ENCODE assay signal across 35 mouse cellular contexts in the genomic region with DNA sequence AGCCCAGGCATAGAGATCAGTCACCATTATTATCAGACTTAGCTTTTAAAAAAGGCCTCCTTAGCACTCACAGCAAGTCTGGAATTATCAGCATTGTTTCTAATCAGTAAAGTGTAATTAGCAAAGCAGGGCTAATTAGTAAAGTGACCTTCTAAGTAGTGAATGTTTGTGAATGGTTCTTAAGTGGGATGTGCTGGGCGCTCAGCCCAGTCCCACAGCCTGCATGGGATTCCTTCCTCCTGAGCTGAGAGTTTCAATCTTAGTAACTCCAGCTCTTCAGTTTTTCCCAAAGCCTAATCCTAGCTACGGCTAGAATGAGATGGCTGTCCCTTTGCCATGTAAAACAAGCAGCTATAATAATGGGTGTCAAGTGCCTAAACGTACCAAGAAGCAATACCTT. TPM values are rescaled to one million over a fixed set of nuclear protein-coding genes. Genes with fewer than 3 reads are reported as not detected.
DNase-seq lines count a peak whose midpoint lies in the region; ATAC-seq lines count a peak whose summit lies in the region.
"Had no signal": no experiment of that assay in that cellular context is flagged by ENCODE, and none has a peak within 500 bp of the region (broad histone marks: within the 10 kb centered on the region; RNA-seq: fewer than 3 reads in every experiment).

No protein-coding gene starts in this region.

- DNase-seq in forebrain, embryonic 14.5 days (ENCODE audit: low spot score): peak; percentile 64
- DNase-seq in heart, postnatal 36 days: no peak
- DNase-seq in spleen, postnatal 14 days (ENCODE audit: low spot score in 2 of 2): no peak
- DNase-seq: adrenal gland, postnatal 14 days; cerebellum, adult 11-12 months; cerebellum, adult 9-11 months; embryo, embryonic 11 days; gastrocnemius, postnatal 10 days; kidney, adult 2 months; kidney, postnatal 36 days; lung, embryonic 14.5 days; lung, postnatal 14 days; right cerebral cortex, adult 18-20 months; spleen, adult 18-20 months; thymus, adult 18-20 months; thymus, postnatal 25 days had no signal

- ATAC-seq in forebrain, embryonic 14.5 days: peak; percentile 52; the same call in 1 of the 2 replicates
- ATAC-seq in forebrain, embryonic 12.5 days (ENCODE audit: low FRiP score): no peak
- ATAC-seq in heart, embryonic 12.5 days (ENCODE audit: insufficient number of reproducible peaks, low FRiP score): no peak
- peak; percentile 51 for ATAC-seq in heart, embryonic 16.5 days (replicated peaks; ENCODE audit: extremely low read depth, insufficient read depth, low FRiP score)
- ATAC-seq in granulocyte monocyte progenitor cell, adult 5-6 weeks (replicated peaks; ENCODE audit: poor library complexity, severe bottlenecking): no peak
- ATAC-seq: hindbrain, embryonic 16.5 days; intestine, embryonic 15.5 days had no signal

- H3K36me3 ChIP-seq in forebrain, embryonic 14.5 days (ENCODE audit: control insufficient read depth, insufficient read depth, low read length): no peaks in the 10 kb centered on the region
- H3K36me3 ChIP-seq in forebrain, embryonic 12.5 days (replicated peaks): no peaks in the 10 kb centered on the region
- H3K36me3 ChIP-seq in heart, embryonic 12.5 days: no peaks in the 10 kb centered on the region
- no peaks in the 10 kb centered on the region for H3K36me3 ChIP-seq in heart, embryonic 16.5 days (ENCODE audit: control insufficient read depth, insufficient read depth)
- H3K36me3 ChIP-seq: embryonic facial prominence, embryonic 12.5 days; G1E; intestine, embryonic 15.5 days; limb, embryonic 12.5 days; liver, embryonic 15.5 days; midbrain, embryonic 10.5 days; neural tube, embryonic 12.5 days had no signal

- peaks cover 50% of the 10 kb centered on the region for H3K27me3 ChIP-seq in forebrain, embryonic 14.5 days (replicated peaks; ENCODE audit: control insufficient read depth, insufficient read depth, low read length)
- H3K27me3 ChIP-seq in forebrain, embryonic 12.5 days: peaks cover 56% of the 10 kb centered on the region
- no peaks in the 10 kb centered on the region for H3K27me3 ChIP-seq in heart, embryonic 12.5 days (replicated peaks)
- H3K27me3 ChIP-seq in heart, embryonic 16.5 days (ENCODE audit: control insufficient read depth, insufficient read depth, low read length): peaks cover 2% of the 10 kb centered on the region

- no peak overlapping the region for H3K9ac ChIP-seq in forebrain, embryonic 14.5 days (ENCODE audit: low read length)
- no peak overlapping the region for H3K9ac ChIP-seq in forebrain, embryonic 12.5 days
- no peak overlapping the region for H3K9ac ChIP-seq in heart, embryonic 12.5 days
- H3K9ac ChIP-seq in heart, embryonic 16.5 days (ENCODE audit: low read length): peak overlapping the region; percentile 18; the same call in 1 of the 2 replicates
- H3K9ac ChIP-seq: embryonic facial prominence, embryonic 12.5 days; intestine, embryonic 15.5 days; limb, embryonic 12.5 days; liver, embryonic 15.5 days; lung, embryonic 14.5 days; neural tube, embryonic 12.5 days had no signal

- H3K4me2 ChIP-seq in forebrain, embryonic 14.5 days (ENCODE audit: low read length): no peak overlapping the region
- no peak overlapping the region for H3K4me2 ChIP-seq in forebrain, embryonic 12.5 days
- H3K4me2 ChIP-seq in heart, embryonic 12.5 days: no peak overlapping the region
- H3K4me2 ChIP-seq in heart, embryonic 16.5 days (ENCODE audit: low read depth, low read length): no peak overlapping the region
- H3K4me2 ChIP-seq: embryonic facial prominence, embryonic 12.5 days; intestine, embryonic 15.5 days; limb, embryonic 12.5 days; liver, embryonic 15.5 days; lung, embryonic 14.5 days; neural tube, embryonic 12.5 days had no signal

- peaks cover 5% of the 10 kb centered on the region for H3K4me1 ChIP-seq in forebrain, embryonic 14.5 days (ENCODE audit: control insufficient read depth, insufficient read depth, low read length)
- H3K4me1 ChIP-seq in forebrain, embryonic 12.5 days: peaks cover 20% of the 10 kb centered on the region
- H3K4me1 ChIP-seq in heart, embryonic 12.5 days (replicated peaks): peaks cover 38% of the 10 kb centered on the region
- H3K4me1 ChIP-seq in heart, embryonic 16.5 days (ENCODE audit: control insufficient read depth, insufficient read depth, low read length): peaks cover 15% of the 10 kb centered on the region
- H3K4me1 ChIP-seq: liver, embryonic 15.5 days had no signal

- 6% methylated on average over 3 of the region's 3 CpGs for WGBS in forebrain, embryonic 14.5 days
- 12% methylated on average over 3 of the region's 3 CpGs for WGBS in forebrain, embryonic 12.5 days
- WGBS in heart, embryonic 12.5 days: 23% methylated on average over 3 of the region's 3 CpGs
- 21% methylated on average over 3 of the region's 3 CpGs for WGBS in heart, embryonic 16.5 days

- H3K27ac ChIP-seq in forebrain, embryonic 14.5 days (ENCODE audit: low read depth, low read length): no peak overlapping the region
- no peak overlapping the region for H3K27ac ChIP-seq in forebrain, embryonic 12.5 days
- peak overlapping the region; percentile 84 for H3K27ac ChIP-seq in heart, embryonic 12.5 days (ENCODE audit: poor library complexity, severe bottlenecking)
- peak overlapping the region; percentile 73 for H3K27ac ChIP-seq in heart, embryonic 16.5 days (ENCODE audit: low read length)
- H3K27ac ChIP-seq: embryonic facial prominence, embryonic 12.5 days; intestine, embryonic 15.5 days; layer of hippocampus, adult 2 months; left cerebral cortex, adult 2 months; limb, embryonic 12.5 days; liver, embryonic 15.5 days; midbrain, embryonic 10.5 days; neural tube, embryonic 12.5 days; stomach, postnatal 0 days had no signal

- intact Hi-C loops in heart, postnatal 36 days (cut with DNase I): loop anchor here (5.0 kb wide), 1 partner anchor 105 kb away; no protein-coding TSS in a partner anchor

- H3K9me3 ChIP-seq in forebrain, embryonic 14.5 days (replicated peaks; ENCODE audit: control insufficient read depth, low read length): no peaks in the 10 kb centered on the region
- H3K9me3 ChIP-seq in forebrain, embryonic 12.5 days: no peaks in the 10 kb centered on the region
- no peaks in the 10 kb centered on the region for H3K9me3 ChIP-seq in heart, embryonic 12.5 days (replicated peaks)
- H3K9me3 ChIP-seq in heart, embryonic 16.5 days (replicated peaks; ENCODE audit: control insufficient read depth, low read length): no peaks in the 10 kb centered on the region
- H3K9me3 ChIP-seq: embryonic facial prominence, embryonic 12.5 days; G1E; intestine, embryonic 15.5 days; limb, embryonic 12.5 days; liver, embryonic 15.5 days; midbrain, embryonic 10.5 days; neural tube, embryonic 12.5 days had no signal

- no peak overlapping the region for H3K4me3 ChIP-seq in forebrain, embryonic 14.5 days (ENCODE audit: low read depth, low read length)
- H3K4me3 ChIP-seq in forebrain, embryonic 12.5 days (replicated peaks): no peak overlapping the region
- H3K4me3 ChIP-seq in heart, embryonic 12.5 days: no peak overlapping the region
- no peak overlapping the region for H3K4me3 ChIP-seq in heart, embryonic 16.5 days (ENCODE audit: low read length)
- H3K4me3 ChIP-seq: embryonic facial prominence, embryonic 12.5 days; intestine, embryonic 15.5 days; layer of hippocampus, adult 2 months; left cerebral cortex, adult 2 months; limb, embryonic 12.5 days; liver, embryonic 15.5 days; midbrain, embryonic 10.5 days; myocyte; neural tube, embryonic 12.5 days had no signal

RNA-seq across cellular contexts. Expression of a gene that starts 8.2 kb away (rescaled TPM):
- 0.04 TPM in 1 of 2 replicates, not detected in the other for polyA plus RNA-seq in forebrain, embryonic 14.5 days (2014; fragmentation: Nextera tagmentation; extraction: Ambion mirVana)
- polyA plus RNA-seq in forebrain, embryonic 12.5 days (2016; fragmentation: Nextera tagmentation; extraction: Ambion mirVana): 0.04 and 0.06 TPM in 2 replicates
- polyA plus RNA-seq in heart, embryonic 12.5 days (2016; fragmentation: Nextera tagmentation; extraction: Ambion mirVana): 105 and 111 TPM in 2 replicates
- total RNA-seq in heart, postnatal 36 days (2021): 10 to 100 TPM; 69.2 to 97.3 TPM
- polyA plus RNA-seq in heart, embryonic 16.5 days (2015; fragmentation: Nextera tagmentation; extraction: Ambion mirVana): 67.6 and 68.9 TPM in 2 replicates
- not detected in 2 replicates for total RNA-seq in granulocyte monocyte progenitor cell, adult 5-6 weeks (2014; fragmentation: Nextera tagmentation)
- not detected in 2 replicates for total RNA-seq in granulocyte monocyte progenitor cell, adult 5-6 weeks (2017)
- total RNA-seq: gastrocnemius, postnatal 10 days; layer of hippocampus, adult 2 months; layer of hippocampus, postnatal 14 days; left cerebral cortex, adult 2 months; left cerebral cortex, postnatal 25 days had no signal
- polyA plus RNA-seq: G1E; gonadal fat pad, adult 2 months; limb, embryonic 12.5 days; myocyte; stomach, postnatal 0 days had no signal

Comparison
In these comparisons a context has a peak if more than half of its experiments do, and no peak if none do; other contexts are left out.
1. ATAC-seq: peak in forebrain, embryonic 14.5 days (single experiment) and heart, embryonic 16.5 days (single experiment); none in forebrain, embryonic 12.5 days (single experiment), heart, embryonic 12.5 days (single experiment) and granulocyte monocyte progenitor cell, adult 5-6 weeks (single experiment).
2. H3K27ac ChIP-seq: peak in heart, embryonic 12.5 days (single experiment) and heart, embryonic 16.5 days (single experiment); none in forebrain, embryonic 14.5 days (single experiment) and forebrain, embryonic 12.5 days (single experiment).
3. RNA of a gene that starts 8.2 kb away (polyA plus RNA-seq): 105 to 111 TPM in heart, embryonic 12.5 days and 67.6 to 68.9 TPM in heart, embryonic 16.5 days; 0.04 to 0.06 TPM in forebrain, embryonic 12.5 days and 0.04 TPM in forebrain, embryonic 14.5 days; every median in the first group is over 10 times any median in the second.